Mouse (Mus musculus) lung, embryonic 16.5 days (tissue): ENCODE data around the gene Tspan9. TPM values are rescaled to one million over a fixed set of nuclear protein-coding genes. Genes with fewer than 3 reads are reported as not detected.

Experiments used
- ATAC-seq: fragments of 200-750 bp; cut with Nextera tagmentation; 2 replicates; pipeline ENCODE4 v1.8.0; 2017; ENCODE audit warnings: low read depth, mild to moderate bottlenecking, moderate library complexity
- H3K27ac ChIP-seq: fragments of 300-500 bp; sonication (generic); 2 replicates; pipeline ENCODE4 v1.5.1; 2014; ENCODE audit warnings: mild to moderate bottlenecking, control low read depth, low read length
- H3K27me3 ChIP-seq: fragments of 300-500 bp; sonication (generic); 2 replicates; pipeline ENCODE4 v1.6.1; 2014; ENCODE audit warnings: low read depth, low read length, mixed read lengths; ENCODE audit not compliant: control insufficient read depth, insufficient read depth
- H3K36me3 ChIP-seq: fragments of 300-500 bp; sonication (generic); 2 replicates; pipeline ENCODE4 v1.6.1; 2014; ENCODE audit warnings: low read length; ENCODE audit not compliant: control insufficient read depth, insufficient read depth
- H3K4me1 ChIP-seq: fragments of 300-500 bp; sonication (generic); replicated peaks from 2 replicates; pipeline ENCODE4 v1.6.1; 2014; ENCODE audit warnings: low read length, mixed read lengths; ENCODE audit not compliant: control insufficient read depth, insufficient read depth
- H3K4me2 ChIP-seq: fragments of 300-500 bp; sonication (generic); 2 replicates; pipeline ENCODE4 v1.6.1; 2014; ENCODE audit warnings: low read depth, low read length, control low read depth
- H3K4me3 ChIP-seq: fragments of 300-500 bp; sonication (generic); 2 replicates; pipeline ENCODE4 v1.5.1; 2014; ENCODE audit warnings: mild to moderate bottlenecking, low read length, control low read depth
- H3K9ac ChIP-seq: fragments of 300-500 bp; sonication (generic); 2 replicates; pipeline ENCODE4 v1.6.1; 2014; ENCODE audit warnings: low read length, control low read depth
- H3K9me3 ChIP-seq: fragments of 300-500 bp; sonication (generic); 2 replicates; pipeline ENCODE4 v1.6.1; 2016; ENCODE audit warnings: low read length; ENCODE audit not compliant: control insufficient read depth
- WGBS: fragments of 180-500 bp; shearing (Covaris S2); extraction: QIAGEN DNeasy Blood & Tissue Kit; methylation state at CpG from one replicate; pipeline ENCODE4 v1.1.7; 2014; 5-methylcytosine and 5-hydroxymethylcytosine counted together
- polyA plus RNA-seq: library from polyadenylated mRNA; unstranded; fragments of >200 nt; fragmentation: Nextera tagmentation; extraction: Ambion mirVana; gene quantifications from 2 replicates; pipeline ENCODE4 v1.2.1, GENCODE M21; 2015

Gene Tspan9
- polyA plus RNA-seq, 1 experiment from 2014 or later: 158 TPM

- peaks cover 49% of the 10 kb centered on the region for H3K4me1 ChIP-seq
- 58% methylated on average over 21 of the region's 21 CpGs for WGBS
- peak; percentile 68 for ATAC-seq
- no peaks in the 10 kb centered on the region for H3K36me3 ChIP-seq
- H3K27ac ChIP-seq: peak overlapping the region; percentile 48
- H3K4me2 ChIP-seq: no peak overlapping the region
- no peak overlapping the region for H3K9ac ChIP-seq
- no peaks in the 10 kb centered on the region for H3K27me3 ChIP-seq
- no peak overlapping the region for H3K4me3 ChIP-seq
- no peaks in the 10 kb centered on the region for H3K9me3 ChIP-seq
Observed at GRCm38 (mm10) chr6:128076104-128077020, 67.0 kb downstream of the Tspan9 start.

GRCm38 (mm10) chr6:128075453-128076003 is 67.9 kb downstream of the Tspan9 start:
- Histone ChIP-seq H3K9me3 (no peaks in the 10 kb centered on the region), H3K4me1 (peaks cover 49% of the 10 kb centered on the region), H3K4me2 (no peak overlapping the region), H3K9ac (no peak overlapping the region), H3K4me3 (no peak overlapping the region), H3K27me3 (no peaks in the 10 kb centered on the region), H3K36me3 (no peaks in the 10 kb centered on the region), H3K27ac (no peak overlapping the region)
- 55% methylated on average over 5 of the region's 5 CpGs for WGBS
- no peak for ATAC-seq

GRCm38 (mm10) chr6:128070921-128071558 is 72.4 kb downstream of the Tspan9 start:
- ATAC-seq: no peak
- H3K36me3 ChIP-seq: no peaks in the 10 kb centered on the region
- H3K27me3 ChIP-seq: no peaks in the 10 kb centered on the region
- H3K27ac ChIP-seq: no peak overlapping the region
- no peak overlapping the region for H3K4me2 ChIP-seq
- 83% methylated on average over 12 of the region's 12 CpGs for WGBS
- H3K4me3 ChIP-seq: no peak overlapping the region
- H3K4me1 ChIP-seq: peaks cover 19% of the 10 kb centered on the region
- H3K9me3 ChIP-seq: no peaks in the 10 kb centered on the region
- no peak overlapping the region for H3K9ac ChIP-seq

- H3K4me2 ChIP-seq: no peak overlapping the region
- no peak overlapping the region for H3K9ac ChIP-seq
- H3K4me3 ChIP-seq: no peak overlapping the region
- no peak for ATAC-seq
- no peaks in the 10 kb centered on the region for H3K27me3 ChIP-seq
- H3K4me1 ChIP-seq: peaks cover 15% of the 10 kb centered on the region
- H3K27ac ChIP-seq: no peak overlapping the region
- no peaks in the 10 kb centered on the region for H3K9me3 ChIP-seq
- H3K36me3 ChIP-seq: no peaks in the 10 kb centered on the region
- whole genome bisulfite sequencing: 80% methylated on average over 19 of the region's 19 CpGs
Observed at GRCm38 (mm10) chr6:128070072-128070872, 73.1 kb downstream of the Tspan9 start.

- Histone ChIP-seq H3K4me3 (no peak overlapping the region), H3K27me3 (no peaks in the 10 kb centered on the region), H3K4me1 (peaks cover 6% of the 10 kb centered on the region), H3K36me3 (no peaks in the 10 kb centered on the region), H3K9me3 (no peaks in the 10 kb centered on the region), H3K27ac (no peak overlapping the region), H3K4me2 (no peak overlapping the region), H3K9ac (no peak overlapping the region)
- WGBS: 89% methylated on average over 8 of the region's 8 CpGs
- ATAC-seq: no peak
Observed at GRCm38 (mm10) chr6:128068144-128068543, 75.2 kb downstream of the Tspan9 start.

- Histone ChIP-seq H3K27ac (no peak overlapping the region), H3K9ac (no peak overlapping the region), H3K36me3 (no peaks in the 10 kb centered on the region), H3K27me3 (no peaks in the 10 kb centered on the region), H3K4me3 (no peak overlapping the region), H3K4me2 (no peak overlapping the region), H3K4me1 (peaks cover 6% of the 10 kb centered on the region), H3K9me3 (no peaks in the 10 kb centered on the region)
- ATAC-seq: no peak
- WGBS: 35% methylated on average over 7 of the region's 7 CpGs
Observed at GRCm38 (mm10) chr6:128065982-128066381, 77.4 kb downstream of the Tspan9 start.

- no peak overlapping the region for H3K9ac ChIP-seq
- 91% methylated on average over 1 of the region's 1 CpGs for WGBS
- no peak overlapping the region for H3K27ac ChIP-seq
- no peaks in the 10 kb centered on the region for H3K9me3 ChIP-seq
- H3K4me3 ChIP-seq: no peak overlapping the region
- H3K4me1 ChIP-seq: peaks cover 6% of the 10 kb centered on the region
- H3K27me3 ChIP-seq: no peaks in the 10 kb centered on the region
- no peaks in the 10 kb centered on the region for H3K36me3 ChIP-seq
- no peak overlapping the region for H3K4me2 ChIP-seq
- 0 out of 2 replicates have a peak, but pooled peaks have one; percentile 21 for ATAC-seq
Observed at GRCm38 (mm10) chr6:128063501-128063900, 79.9 kb downstream of the Tspan9 start.

- H3K9ac ChIP-seq: no peak overlapping the region
- 73% methylated on average over 6 of the region's 6 CpGs for whole genome bisulfite sequencing
- H3K9me3 ChIP-seq: no peaks in the 10 kb centered on the region
- no peaks in the 10 kb centered on the region for H3K27me3 ChIP-seq
- H3K4me1 ChIP-seq: peaks cover 6% of the 10 kb centered on the region
- H3K27ac ChIP-seq: no peak overlapping the region
- no peaks in the 10 kb centered on the region for H3K36me3 ChIP-seq
- no peak for ATAC-seq
- H3K4me3 ChIP-seq: no peak overlapping the region
- H3K4me2 ChIP-seq: no peak overlapping the region
Observed at GRCm38 (mm10) chr6:128062784-128063183, 80.6 kb downstream of the Tspan9 start.
